Mouse (Mus musculus): Measurements from ENCODE around the gene Sh3glb1. TPM values are rescaled to one million over a fixed set of nuclear protein-coding genes. Genes with fewer than 3 reads are reported as not detected.

Gene Sh3glb1
- polyA plus RNA-seq, 1 experiment from 2014 or later = 157 TPM

DNA sequence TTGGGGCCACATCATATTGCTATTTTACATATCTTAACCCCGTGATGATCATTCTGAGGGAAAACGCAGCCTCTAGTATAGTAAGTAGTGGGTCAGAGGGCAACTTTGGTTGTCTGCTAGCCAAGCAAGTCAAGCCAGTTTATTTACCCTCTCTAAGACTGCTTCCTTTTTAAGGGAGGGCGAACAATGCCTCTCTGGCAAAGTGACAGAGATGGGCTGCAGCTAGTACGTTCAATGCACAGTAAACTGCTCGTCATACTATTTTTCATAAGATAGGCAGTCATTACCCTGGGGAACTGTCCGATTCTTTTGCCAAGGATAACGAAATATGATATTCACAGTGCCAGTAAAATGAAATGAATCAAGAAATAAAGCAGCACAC is 1.4 kb downstream of the Sh3glb1 start:
- Histone ChIP-seq H3K9ac (ENCODE audit: low read depth, low read length) (peak overlapping the region; percentile 94), H3K9me3 (ENCODE audit: control insufficient read depth, low read length) (no peaks in the 10 kb centered on the region), H3K27ac (replicated peaks; ENCODE audit: low read depth, low read length) (peak overlapping the region; percentile 99), H3K27me3 (replicated peaks; ENCODE audit: control insufficient read depth, insufficient read depth, low read length) (no peaks in the 10 kb centered on the region), H3K36me3 (ENCODE audit: control insufficient read depth, insufficient read depth, low read length) (no peaks in the 10 kb centered on the region), H3K4me3 (ENCODE audit: low read depth, low read length) (peak overlapping the region; percentile 91), H3K4me2 (ENCODE audit: low read depth, low read length) (peak overlapping the region; percentile 77), H3K4me1 (ENCODE audit: control insufficient read depth, insufficient read depth, low read length) (peaks cover 27% of the 10 kb centered on the region)
- 9% methylated on average over 7 of the region's 7 CpGs for WGBS
- no peak for ATAC-seq (ENCODE audit: low read depth)
- DNase-seq (ENCODE audit: low spot score) = peak; percentile 66

DNA sequence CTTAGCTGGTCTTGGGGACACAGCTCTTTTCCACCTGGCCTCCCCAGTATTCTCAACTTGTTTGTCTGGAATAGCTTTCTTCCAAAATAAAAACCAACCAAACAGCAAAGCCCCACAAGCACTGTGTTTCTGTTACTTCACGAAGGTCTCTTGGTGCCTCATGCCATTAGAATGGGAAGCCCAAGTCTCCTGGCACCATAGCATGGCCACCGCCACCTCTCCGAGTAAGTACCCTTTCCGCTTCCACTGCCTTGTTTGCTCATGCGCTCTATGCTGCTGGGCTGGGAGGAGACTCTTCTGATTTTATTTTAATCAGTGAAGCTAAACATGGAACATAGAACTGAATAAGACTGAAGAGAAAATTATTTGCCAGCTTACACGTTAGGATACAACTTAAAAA is 2.3 kb downstream of the Sh3glb1 start:
- peak overlapping the region; percentile 77 for H3K4me2 ChIP-seq (ENCODE audit: low read depth, low read length)
- DNase-seq (ENCODE audit: low spot score) = no peak
- 73% methylated on average over 6 of the region's 6 CpGs for WGBS
- no peak for ATAC-seq (ENCODE audit: low read depth)
- H3K36me3 ChIP-seq (ENCODE audit: control insufficient read depth, insufficient read depth, low read length) = no peaks in the 10 kb centered on the region
- no peaks in the 10 kb centered on the region for H3K9me3 ChIP-seq (ENCODE audit: control insufficient read depth, low read length)
- H3K9ac ChIP-seq (ENCODE audit: low read depth, low read length) = no peak overlapping the region
- peaks cover 27% of the 10 kb centered on the region for H3K4me1 ChIP-seq (ENCODE audit: control insufficient read depth, insufficient read depth, low read length)
- H3K4me3 ChIP-seq (ENCODE audit: low read depth, low read length) = peak overlapping the region; percentile 7; the same call in 1 of the 2 replicates
- no peaks in the 10 kb centered on the region for H3K27me3 ChIP-seq (replicated peaks; ENCODE audit: control insufficient read depth, insufficient read depth, low read length)
- H3K27ac ChIP-seq (replicated peaks; ENCODE audit: low read depth, low read length) = no peak overlapping the region

GRCm38 (mm10) chr3:144717121-144717520 is 3.0 kb downstream of the Sh3glb1 start:
- H3K27ac ChIP-seq (replicated peaks; ENCODE audit: low read depth, low read length) = peak overlapping the region; percentile 21; the same call in 1 of the 2 replicates
- DNase-seq (ENCODE audit: low spot score) (no peak), ATAC-seq (ENCODE audit: low read depth) (no peak)
- 76% methylated on average over 3 of the region's 3 CpGs for WGBS
- H3K4me3 ChIP-seq (ENCODE audit: low read depth, low read length) = peak overlapping the region; percentile 7; the same call in 1 of the 2 replicates
- peaks cover 7% of the 10 kb centered on the region for H3K36me3 ChIP-seq (ENCODE audit: control insufficient read depth, insufficient read depth, low read length)
- no peaks in the 10 kb centered on the region for H3K9me3 ChIP-seq (ENCODE audit: control insufficient read depth, low read length)
- no peak overlapping the region for H3K9ac ChIP-seq (ENCODE audit: low read depth, low read length)
- no peaks in the 10 kb centered on the region for H3K27me3 ChIP-seq (replicated peaks; ENCODE audit: control insufficient read depth, insufficient read depth, low read length)
- peaks cover 27% of the 10 kb centered on the region for H3K4me1 ChIP-seq (ENCODE audit: control insufficient read depth, insufficient read depth, low read length)
- H3K4me2 ChIP-seq (ENCODE audit: low read depth, low read length) = peak overlapping the region; percentile 26; the same call in 1 of the 2 replicates

DNA sequence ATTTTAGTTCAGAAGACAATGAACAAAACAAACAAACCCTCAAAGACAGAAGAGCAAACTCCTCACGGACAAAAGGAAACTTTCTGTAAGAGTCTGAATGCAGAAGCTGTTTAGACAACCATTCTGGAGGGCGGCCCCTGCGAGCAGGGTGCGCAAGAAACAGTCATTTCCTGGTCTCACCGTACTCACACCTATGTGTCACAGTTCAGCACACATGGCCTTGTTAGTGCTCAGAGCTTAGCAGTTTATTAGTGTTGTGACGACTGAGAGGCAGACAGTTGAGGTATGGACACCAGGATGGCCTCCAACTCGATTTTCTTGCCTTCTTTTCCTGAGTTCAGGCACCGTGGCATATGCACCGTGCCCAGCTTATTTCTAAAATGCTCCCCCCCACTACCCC is 4.2 kb downstream of the Sh3glb1 start:
- H3K36me3 ChIP-seq (ENCODE audit: control insufficient read depth, insufficient read depth, low read length) = peaks cover 17% of the 10 kb centered on the region
- WGBS = 72% methylated on average over 9 of the region's 9 CpGs
- no peak overlapping the region for H3K4me3 ChIP-seq (ENCODE audit: low read depth, low read length)
- ATAC-seq (ENCODE audit: low read depth) (no peak), DNase-seq (ENCODE audit: low spot score) (no peak)
- H3K4me1 ChIP-seq (ENCODE audit: control insufficient read depth, insufficient read depth, low read length) = peaks cover 25% of the 10 kb centered on the region
- no peak overlapping the region for H3K4me2 ChIP-seq (ENCODE audit: low read depth, low read length)
- no peak overlapping the region for H3K9ac ChIP-seq (ENCODE audit: low read depth, low read length)
- no peaks in the 10 kb centered on the region for H3K9me3 ChIP-seq (ENCODE audit: control insufficient read depth, low read length)
- H3K27me3 ChIP-seq (replicated peaks; ENCODE audit: control insufficient read depth, insufficient read depth, low read length) = no peaks in the 10 kb centered on the region
- no peak overlapping the region for H3K27ac ChIP-seq (replicated peaks; ENCODE audit: low read depth, low read length)

DNA sequence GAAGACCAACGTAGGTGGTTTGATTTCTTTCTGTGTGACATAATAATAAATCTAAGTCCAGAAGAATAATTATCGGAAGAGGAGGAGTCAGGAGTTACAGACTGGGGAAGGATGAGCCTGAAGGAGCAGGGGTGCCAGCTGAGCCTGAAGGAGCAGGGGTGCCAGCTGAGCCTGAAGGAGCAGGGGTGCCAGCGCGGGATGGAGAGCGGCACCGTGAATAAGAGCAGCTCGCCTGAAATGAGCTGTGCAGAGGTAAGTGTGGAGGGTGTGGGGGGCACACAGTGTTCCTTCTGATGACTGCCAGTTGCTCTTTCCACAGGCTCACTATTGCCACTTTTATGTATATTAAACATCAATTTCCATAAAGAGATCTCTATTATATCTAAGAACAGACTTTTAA is 5.1 kb downstream of the Sh3glb1 start:
- Histone ChIP-seq H3K4me3 (ENCODE audit: low read depth, low read length) (no peak overlapping the region), H3K4me2 (ENCODE audit: low read depth, low read length) (no peak overlapping the region), H3K27me3 (replicated peaks; ENCODE audit: control insufficient read depth, insufficient read depth, low read length) (no peaks in the 10 kb centered on the region), H3K4me1 (ENCODE audit: control insufficient read depth, insufficient read depth, low read length) (peaks cover 21% of the 10 kb centered on the region), H3K9me3 (ENCODE audit: control insufficient read depth, low read length) (no peaks in the 10 kb centered on the region), H3K9ac (ENCODE audit: low read depth, low read length) (no peak overlapping the region), H3K27ac (replicated peaks; ENCODE audit: low read depth, low read length) (no peak overlapping the region), H3K36me3 (ENCODE audit: control insufficient read depth, insufficient read depth, low read length) (peaks cover 22% of the 10 kb centered on the region)
- no peak for ATAC-seq (ENCODE audit: low read depth)
- DNase-seq (ENCODE audit: low spot score) = no peak
- 89% methylated on average over 7 of the region's 7 CpGs for WGBS

GRCm38 (mm10) chr3:144714606-144715005 is 5.5 kb downstream of the Sh3glb1 start:
- Histone ChIP-seq H3K9ac (ENCODE audit: low read depth, low read length) (no peak overlapping the region), H3K4me3 (ENCODE audit: low read depth, low read length) (no peak overlapping the region), H3K4me1 (ENCODE audit: control insufficient read depth, insufficient read depth, low read length) (peaks cover 21% of the 10 kb centered on the region), H3K27ac (replicated peaks; ENCODE audit: low read depth, low read length) (no peak overlapping the region), H3K27me3 (replicated peaks; ENCODE audit: control insufficient read depth, insufficient read depth, low read length) (no peaks in the 10 kb centered on the region), H3K4me2 (ENCODE audit: low read depth, low read length) (no peak overlapping the region), H3K9me3 (ENCODE audit: control insufficient read depth, low read length) (no peaks in the 10 kb centered on the region), H3K36me3 (ENCODE audit: control insufficient read depth, insufficient read depth, low read length) (peaks cover 25% of the 10 kb centered on the region)
- ATAC-seq (ENCODE audit: low read depth) (no peak), DNase-seq (ENCODE audit: low spot score) (no peak)
- 83% methylated on average over 8 of the region's 8 CpGs for WGBS

GRCm38 (mm10) chr3:144714126-144714525 is 6.0 kb downstream of the Sh3glb1 start:
- ATAC-seq (ENCODE audit: low read depth) (no peak), DNase-seq (ENCODE audit: low spot score) (no peak)
- Histone ChIP-seq H3K27ac (replicated peaks; ENCODE audit: low read depth, low read length) (no peak overlapping the region), H3K9me3 (ENCODE audit: control insufficient read depth, low read length) (no peaks in the 10 kb centered on the region), H3K4me1 (ENCODE audit: control insufficient read depth, insufficient read depth, low read length) (peaks cover 21% of the 10 kb centered on the region), H3K27me3 (replicated peaks; ENCODE audit: control insufficient read depth, insufficient read depth, low read length) (no peaks in the 10 kb centered on the region), H3K36me3 (ENCODE audit: control insufficient read depth, insufficient read depth, low read length) (peaks cover 27% of the 10 kb centered on the region), H3K4me2 (ENCODE audit: low read depth, low read length) (no peak overlapping the region), H3K9ac (ENCODE audit: low read depth, low read length) (no peak overlapping the region), H3K4me3 (ENCODE audit: low read depth, low read length) (no peak overlapping the region)
- 73% methylated on average over 7 of the region's 7 CpGs for WGBS

- Histone ChIP-seq H3K9me3 (ENCODE audit: control insufficient read depth, low read length) (no peaks in the 10 kb centered on the region), H3K27ac (replicated peaks; ENCODE audit: low read depth, low read length) (no peak overlapping the region), H3K9ac (ENCODE audit: low read depth, low read length) (no peak overlapping the region), H3K4me1 (ENCODE audit: control insufficient read depth, insufficient read depth, low read length) (0 out of 2 replicates have a peak, but pooled peaks cover 7% of the 10 kb centered on the region), H3K36me3 (ENCODE audit: control insufficient read depth, insufficient read depth, low read length) (peaks cover 40% of the 10 kb centered on the region), H3K27me3 (replicated peaks; ENCODE audit: control insufficient read depth, insufficient read depth, low read length) (no peaks in the 10 kb centered on the region), H3K4me3 (ENCODE audit: low read depth, low read length) (no peak overlapping the region), H3K4me2 (ENCODE audit: low read depth, low read length) (no peak overlapping the region)
- WGBS = 79% methylated on average over 6 of the region's 6 CpGs
- no peak for DNase-seq (ENCODE audit: low spot score)
- ATAC-seq (ENCODE audit: low read depth) = no peak
Observed at GRCm38 (mm10) chr3:144711607-144712206, 8.4 kb downstream of the Sh3glb1 start.

- H3K9ac ChIP-seq (ENCODE audit: low read depth, low read length) = no peak overlapping the region
- no peaks in the 10 kb centered on the region for H3K27me3 ChIP-seq (replicated peaks; ENCODE audit: control insufficient read depth, insufficient read depth, low read length)
- no peaks in the 10 kb centered on the region for H3K4me1 ChIP-seq (ENCODE audit: control insufficient read depth, insufficient read depth, low read length)
- no peak overlapping the region for H3K4me2 ChIP-seq (ENCODE audit: low read depth, low read length)
- H3K4me3 ChIP-seq (ENCODE audit: low read depth, low read length) = no peak overlapping the region
- H3K9me3 ChIP-seq (ENCODE audit: control insufficient read depth, low read length) = no peaks in the 10 kb centered on the region
- WGBS = 90% methylated on average over 5 of the region's 5 CpGs
- DNase-seq (ENCODE audit: low spot score) (no peak), ATAC-seq (ENCODE audit: low read depth) (no peak)
- peaks cover 61% of the 10 kb centered on the region for H3K36me3 ChIP-seq (ENCODE audit: control insufficient read depth, insufficient read depth, low read length)
- H3K27ac ChIP-seq (replicated peaks; ENCODE audit: low read depth, low read length) = no peak overlapping the region
Observed at GRCm38 (mm10) chr3:144708612-144709011, 11.5 kb downstream of the Sh3glb1 start.
